Mouse (Mus musculus) liver, postnatal 0 days (tissue): Measurements from ENCODE around the gene Odc1. TPM values are rescaled to one million over a fixed set of nuclear protein-coding genes. Genes with fewer than 3 reads are reported as not detected.

Experiments used
- ATAC-seq: fragments of 200-750 bp; cut with Nextera tagmentation; 2 replicates; pipeline ENCODE4 v1.8.0; 2017; ENCODE audit warnings: mild to moderate bottlenecking, moderate library complexity
- DNase-seq: peaks from one replicate; pipeline ENCODE4 v3.0.0-alpha.2; 2016
- H3K27ac ChIP-seq: fragments of 300-500 bp; sonication (generic); 2 replicates; pipeline ENCODE4 v1.5.1; 2014; ENCODE audit warnings: antibody characterized with exemption, moderate library complexity, mild to moderate bottlenecking, low read depth
- H3K27me3 ChIP-seq: fragments of 300-500 bp; sonication (generic); 2 replicates; pipeline ENCODE4 v1.6.1; 2014; ENCODE audit warnings: low read length, control low read depth, mixed read lengths; ENCODE audit not compliant: insufficient read depth
- H3K36me3 ChIP-seq: fragments of 300-500 bp; sonication (generic); replicated peaks from 2 replicates; pipeline ENCODE4 v1.6.1; 2014; ENCODE audit warnings: mild to moderate bottlenecking, control low read depth, low read length, moderate library complexity, mixed read lengths; ENCODE audit not compliant: insufficient read depth
- H3K4me1 ChIP-seq: fragments of 300-500 bp; sonication (generic); 2 replicates; pipeline ENCODE4 v1.6.1; 2014; ENCODE audit warnings: antibody characterized with exemption, mild to moderate bottlenecking, control low read depth; ENCODE audit not compliant: insufficient read depth
- H3K4me2 ChIP-seq: fragments of 300-500 bp; sonication (generic); 2 replicates; pipeline ENCODE4 v1.6.1; 2014; ENCODE audit warnings: low read depth, mild to moderate bottlenecking, low read length, moderate library complexity, mixed read lengths
- H3K4me3 ChIP-seq: fragments of 300-500 bp; sonication (generic); 2 replicates; pipeline ENCODE4 v1.5.1; 2014; ENCODE audit warnings: low read depth, low read length
- H3K9ac ChIP-seq: fragments of 300-500 bp; sonication (generic); replicated peaks from 2 replicates; pipeline ENCODE4 v1.6.1; 2014; ENCODE audit warnings: mild to moderate bottlenecking, moderate library complexity
- H3K9me3 ChIP-seq: fragments of 300-500 bp; sonication (generic); 2 replicates; pipeline ENCODE4 v1.6.1; 2016; ENCODE audit warnings: mild to moderate bottlenecking, control low read depth, low read length, mixed read lengths
- CTCF ChIP-seq: sonication (generic); IDR thresholded peaks from 2 replicates; pipeline ENCODE4 v1.5.1; 2016; ENCODE audit warnings: antibody characterized with exemption, low read depth
- EP300 ChIP-seq: IDR thresholded peaks from 2 replicates; pipeline ENCODE4 v1.6.1; 2016; ENCODE audit warnings: antibody characterized with exemption, low read depth, mild to moderate bottlenecking
- WGBS: fragments of 180-500 bp; shearing (Covaris S2); extraction: QIAGEN DNeasy Blood & Tissue Kit; methylation state at CpG from one replicate; pipeline ENCODE4 v1.1.7; 2014; ENCODE audit not compliant: insufficient replicate concordance; 5-methylcytosine and 5-hydroxymethylcytosine counted together
- polyA plus RNA-seq: library from polyadenylated mRNA; unstranded; fragments of >200 nt; fragmentation: Nextera tagmentation; extraction: Ambion mirVana; gene quantifications from 2 replicates; pipeline ENCODE4 v1.2.1, GENCODE M21; 2015

Gene Odc1
- polyA plus RNA-seq, 1 experiment from 2014 or later: 161 TPM

GRCm38 (mm10) chr12:17552420-17552819, 7.8 kb downstream of the Odc1 start:
- Histone ChIP-seq H3K4me2 (no peak overlapping the region), H3K9me3 (no peaks in the 10 kb centered on the region), H3K4me3 (no peak overlapping the region), H3K4me1 (peaks cover 5% of the 10 kb centered on the region; the same call in 1 of the 2 replicates), H3K27me3 (no peaks in the 10 kb centered on the region), H3K36me3 (peaks cover 43% of the 10 kb centered on the region), H3K27ac (no peak overlapping the region; the same call in 1 of the 2 replicates), H3K9ac (no peak overlapping the region)
- DNase-seq (no peak), ATAC-seq (no peak)
- TF ChIP-seq EP300 (no peak), CTCF (no peak)
- 77% methylated on average over 3 of the region's 3 CpGs for WGBS

- Histone ChIP-seq H3K27me3 (no peaks in the 10 kb centered on the region), H3K4me2 (no peak overlapping the region), H3K9ac (no peak overlapping the region), H3K36me3 (peaks cover 38% of the 10 kb centered on the region), H3K4me3 (no peak overlapping the region), H3K4me1 (peaks cover 5% of the 10 kb centered on the region; the same call in 1 of the 2 replicates), H3K27ac (no peak overlapping the region), H3K9me3 (no peaks in the 10 kb centered on the region)
- TF ChIP-seq EP300: no peak
- TF ChIP-seq CTCF: no peak
- no peak for DNase-seq
- WGBS: 72% methylated on average over 2 of the region's 2 CpGs
- ATAC-seq: 0 out of 2 replicates have a peak, but pooled peaks have one; percentile 9
These were observed 8.4 kb downstream of the Odc1 start for GRCm38 (mm10) chr12:17552949-17553348.

- ATAC-seq: no peak
These were observed 9.0 kb downstream of the Odc1 start for GRCm38 (mm10) chr12:17553627-17554026.

GRCm38 (mm10) chr12:17554200-17554951, 9.8 kb downstream of the Odc1 start:
- Histone ChIP-seq H3K27me3 (no peaks in the 10 kb centered on the region), H3K4me3 (no peak overlapping the region), H3K9me3 (no peaks in the 10 kb centered on the region), H3K4me2 (no peak overlapping the region), H3K36me3 (peaks cover 23% of the 10 kb centered on the region), H3K4me1 (peaks cover 5% of the 10 kb centered on the region; the same call in 1 of the 2 replicates), H3K9ac (no peak overlapping the region), H3K27ac (no peak overlapping the region)
- DNase-seq (peak; percentile 92), ATAC-seq (peak; percentile 69)
- 36% methylated on average over 15 of the region's 15 CpGs for WGBS
- TF ChIP-seq EP300 (no peak), CTCF (peak; percentile 98)

More at GRCm38 (mm10) chr12:17553627-17554026, 9.0 kb downstream of the Odc1 start:
- H3K9ac ChIP-seq: no peak overlapping the region
- no peaks in the 10 kb centered on the region for H3K9me3 ChIP-seq
- H3K27ac ChIP-seq: no peak overlapping the region
- H3K27me3 ChIP-seq: no peaks in the 10 kb centered on the region
- no peak for DNase-seq
- H3K4me2 ChIP-seq: no peak overlapping the region
- peaks cover 5% of the 10 kb centered on the region; the same call in 1 of the 2 replicates for H3K4me1 ChIP-seq
- H3K4me3 ChIP-seq: no peak overlapping the region
- 74% methylated on average over 5 of the region's 5 CpGs for WGBS
- TF ChIP-seq CTCF (no peak), EP300 (no peak)
- peaks cover 31% of the 10 kb centered on the region for H3K36me3 ChIP-seq

GRCm38 (mm10) chr12:17556430-17557343, 12.1 kb downstream of the Odc1 start:
- WGBS: 34% methylated on average over 21 of the region's 21 CpGs
- H3K4me1 ChIP-seq: peaks cover 5% of the 10 kb centered on the region; the same call in 1 of the 2 replicates
- H3K4me2 ChIP-seq: no peak overlapping the region
- no peaks in the 10 kb centered on the region for H3K27me3 ChIP-seq
- H3K9me3 ChIP-seq: no peaks in the 10 kb centered on the region
- H3K4me3 ChIP-seq: no peak overlapping the region
- TF ChIP-seq CTCF (peak; percentile 77), EP300 (no peak)
- H3K36me3 ChIP-seq: peaks cover 6% of the 10 kb centered on the region; the same call in 1 of the 2 replicates
- ATAC-seq (no peak), DNase-seq (peak; percentile 73)
- no peak overlapping the region for H3K9ac ChIP-seq
- H3K27ac ChIP-seq: no peak overlapping the region
